In the genomic region with DNA sequence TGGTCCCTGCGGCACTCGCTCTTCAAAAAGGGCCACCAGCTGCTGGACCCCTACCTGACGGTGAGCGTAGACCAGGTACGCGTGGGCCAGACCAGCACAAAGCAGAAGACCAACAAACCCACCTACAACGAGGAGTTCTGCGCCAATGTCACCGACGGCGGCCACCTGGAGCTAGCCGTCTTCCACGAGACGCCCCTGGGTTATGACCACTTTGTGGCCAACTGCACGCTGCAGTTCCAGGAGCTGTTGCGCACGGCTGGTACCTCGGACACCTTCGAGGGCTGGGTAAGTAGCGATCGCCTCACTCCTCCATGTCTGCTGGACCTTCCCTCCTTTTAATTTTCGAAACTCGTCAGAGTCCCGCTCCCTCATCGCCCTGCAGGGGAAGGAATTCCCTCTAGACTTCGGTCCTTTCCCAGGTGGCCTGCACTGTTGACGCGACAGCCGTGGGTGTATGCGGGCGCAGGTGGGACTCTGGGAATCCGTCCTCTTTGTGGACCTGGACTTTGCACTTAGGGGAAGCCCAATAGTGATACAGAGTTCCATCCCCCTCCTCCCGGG, we compare ENCODE assay signal across 9 mouse cellular contexts. TPM values are rescaled to one million over a fixed set of nuclear protein-coding genes. Genes with fewer than 3 reads are reported as not detected.
A peak's percentile ranks its signal among the peaks of the same experiment; 100 is the strongest.
DNase-seq lines count a peak whose midpoint lies in the region; ATAC-seq and TF ChIP-seq lines count a peak whose summit lies in the region.
"Had no signal": no experiment of that assay in that cellular context is flagged by ENCODE, and none has a peak within 500 bp of the region (broad histone marks: within the 10 kb centered on the region; RNA-seq: fewer than 3 reads in every experiment).

No protein-coding gene starts in this region.

- no peaks in the 10 kb centered on the region for H3K79me2 ChIP-seq in myocyte (ENCODE audit: control insufficient read depth, insufficient read depth)

- no peak overlapping the region for H3ac ChIP-seq in myocyte (ENCODE audit: control insufficient read depth, insufficient read length)

- no peak for TF ChIP-seq POLR2A in myocyte (IDR thresholded peaks at IDR 0.05; ENCODE audit: insufficient read length, low read depth)

- peak overlapping the region; percentile 77 for H3K9ac ChIP-seq in forebrain, embryonic 16.5 days (replicated peaks; ENCODE audit: low read depth, low read length)

- H3K27me3 ChIP-seq in forebrain, embryonic 16.5 days (replicated peaks; ENCODE audit: control insufficient read depth, insufficient read depth, low read length), result peaks cover 13% of the 10 kb centered on the region
- peaks cover 53% of the 10 kb centered on the region for H3K27me3 ChIP-seq in myocyte (ENCODE audit: control insufficient read depth, insufficient read depth, insufficient read length)

- peak; percentile 9 for DNase-seq in gastrocnemius, postnatal 10 days
- DNase-seq in gastrocnemius, adult 18-20 months (ENCODE audit: low spot score), result no peak
- peak; percentile 27 to 44 for DNase-seq in kidney, postnatal 25 days
- no peak for DNase-seq in right cerebral cortex, postnatal 10 days (ENCODE audit: low spot score in 2 of 2)
- no peak for DNase-seq in gastrocnemius, postnatal 14 days

- H3K36me3 ChIP-seq in forebrain, embryonic 16.5 days (ENCODE audit: control insufficient read depth, insufficient read depth), result no peaks in the 10 kb centered on the region
- no peaks in the 10 kb centered on the region for H3K36me3 ChIP-seq in myocyte (ENCODE audit: control insufficient read depth, insufficient read depth)

- peaks cover 16% of the 10 kb centered on the region for H3K4me1 ChIP-seq in forebrain, embryonic 16.5 days (replicated peaks; ENCODE audit: control insufficient read depth, insufficient read depth, low read length)

- no peak overlapping the region for H3K27ac ChIP-seq in forebrain, embryonic 16.5 days (ENCODE audit: low read length)

- peak overlapping the region; percentile 69 for H3K4me2 ChIP-seq in forebrain, embryonic 16.5 days (ENCODE audit: low read length)
- H3K4me2 ChIP-seq in myocyte (ENCODE audit: low read depth), result peak overlapping the region; percentile 58

- no peaks in the 10 kb centered on the region for H3K9me3 ChIP-seq in forebrain, embryonic 16.5 days (ENCODE audit: control insufficient read depth, low read length)

- intact Hi-C loops in gastrocnemius, postnatal 14 days (cut with DNase I; ENCODE audit: low total_unique reads), result no loop called here

- peak overlapping the region; percentile 70 for H3K4me3 ChIP-seq in forebrain, embryonic 16.5 days (replicated peaks; ENCODE audit: low read length)
- H3K4me3 ChIP-seq in myocyte, result no peak overlapping the region

- WGBS in forebrain, embryonic 16.5 days, result 1% methylated on average over 33 of the region's 33 CpGs

- peak; percentile 4 for ATAC-seq in CD4-positive, CD25-positive, alpha-beta regulatory T cell, adult 4 months
- ATAC-seq in forebrain, embryonic 16.5 days, result peak; percentile 16

TF ChIP-seq in myocyte, 11 proteins besides CTCF, POLR2A, EP300 and RAD21:
- TF ChIP-seq POLR2AphosphoS2 (IDR thresholded peaks at IDR 0.05; ENCODE audit: insufficient read length, low read depth), result no peak
- TF ChIP-seq E2F4 (IDR thresholded peaks at IDR 0.05; ENCODE audit: insufficient read depth), result no peak

RNA-seq across cellular contexts. Expression of gene Prkch, which starts 0.7 kb away (rescaled TPM):
- total RNA-seq in gastrocnemius, postnatal 10 days (2021), result 10 to 100 TPM; 10.8 to 13.0 TPM
- 1 to 10 TPM; 4.4 to 5.0 TPM for total RNA-seq in gastrocnemius, adult 18-20 months (2021)
- 10 to 100 TPM; 73.0 to 76.1 TPM for polyA plus RNA-seq in CD4-positive, CD25-positive, alpha-beta regulatory T cell, adult 4 months (2017; shearing (Covaris generic))
- polyA plus RNA-seq in forebrain, embryonic 16.5 days (2015; fragmentation: Nextera tagmentation; extraction: Ambion mirVana), result 3.6 and 4.3 TPM in 2 replicates
- polyA plus RNA-seq in myocyte (2012; fragmentation: generic; extraction: Trizol), result 0.10 TPM
- total RNA-seq in gastrocnemius, postnatal 14 days (2021), result 10 to 100 TPM in 1 of 2 experiments, 1 to 10 TPM in 1; 9.0 to 12.5 TPM

RNA-seq across cellular contexts. Expression of gene Tmem30b, which starts 39.1 kb away (rescaled TPM):
- 1 to 10 TPM; 1.2 to 1.4 TPM for total RNA-seq in gastrocnemius, postnatal 10 days (2021)
- total RNA-seq in gastrocnemius, adult 18-20 months (2021), result under 1 TPM; 0.11 to 0.74 TPM
- polyA plus RNA-seq in CD4-positive, CD25-positive, alpha-beta regulatory T cell, adult 4 months (2017; shearing (Covaris generic)), result under 1 TPM; 0.22 to 0.27 TPM
- 0.22 and 0.46 TPM in 2 replicates for polyA plus RNA-seq in forebrain, embryonic 16.5 days (2015; fragmentation: Nextera tagmentation; extraction: Ambion mirVana)
- not detected for polyA plus RNA-seq in myocyte (2012; fragmentation: generic; extraction: Trizol)
- total RNA-seq in gastrocnemius, postnatal 14 days (2021), result under 1 TPM; 0.80 to 0.96 TPM
- total RNA-seq: hematopoietic stem cell, adult 5-6 weeks had no signal

Comparison
In these comparisons a context has a peak if more than half of its experiments do, and no peak if none do; other contexts are left out.
1. DNase-seq: peak in gastrocnemius, postnatal 10 days (single experiment) and kidney, postnatal 25 days (2 of 2); none in gastrocnemius, adult 18-20 months (single experiment), right cerebral cortex, postnatal 10 days (0 of 2) and gastrocnemius, postnatal 14 days (single experiment).